Mouse (Mus musculus): Measurements from ENCODE around the gene Gstt2. TPM values are rescaled to one million over a fixed set of nuclear protein-coding genes. Genes with fewer than 3 reads are reported as not detected.
A peak's percentile ranks its signal among the peaks of the same experiment; 100 is the strongest.

Gene Gstt2
- polyA plus RNA-seq, 1 experiment, result 0.49 TPM

DNA sequence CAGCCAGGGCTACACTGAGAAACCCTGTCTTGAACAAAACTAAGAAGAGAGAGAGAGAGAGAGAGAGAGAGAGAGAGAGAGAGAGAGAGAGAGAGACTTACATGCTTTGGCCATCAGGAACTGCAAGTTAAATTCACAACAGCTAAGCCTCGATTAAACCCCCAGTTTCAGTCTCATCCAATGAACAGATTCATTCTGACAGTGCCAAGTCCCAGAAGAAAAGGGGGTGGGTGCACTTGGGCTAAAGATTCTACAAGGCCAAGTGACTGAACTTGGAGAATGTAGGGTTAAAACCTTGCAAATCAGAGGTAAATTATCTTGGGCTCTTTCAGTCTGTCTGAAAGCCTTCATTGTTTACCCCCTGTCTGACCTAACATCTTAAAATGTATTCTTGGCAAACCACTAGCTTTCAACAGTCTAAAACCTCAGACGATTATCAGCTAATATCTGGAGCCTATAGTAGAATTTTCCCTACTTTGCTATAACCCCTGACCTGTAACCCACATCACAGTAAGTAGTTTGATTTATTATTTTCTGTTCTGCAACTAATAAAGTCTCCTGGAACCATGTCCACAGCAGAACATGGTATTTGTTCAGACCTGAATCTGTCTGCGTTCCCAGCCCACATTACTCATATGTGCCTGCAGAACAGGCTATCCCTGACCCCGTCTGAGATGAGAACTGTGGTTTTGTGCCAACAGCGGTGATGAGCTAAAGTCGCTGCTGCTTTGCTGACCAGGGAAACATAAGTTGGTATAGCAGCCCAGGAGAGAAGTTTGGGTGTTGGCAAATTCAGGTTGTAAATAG lies 43.8 kb upstream of the Gstt2 start:
- H3K36me3 ChIP-seq (ENCODE audit: control insufficient read depth, insufficient read depth), result no peaks in the 10 kb centered on the region
- no peaks in the 10 kb centered on the region for H3K79me3 ChIP-seq (ENCODE audit: low read depth)
- no peak overlapping the region for H3K4me3 ChIP-seq (ENCODE audit: insufficient read depth, poor library complexity, severe bottlenecking)
- TF ChIP-seq MYOG (IDR thresholded peaks at IDR 0.05; ENCODE audit: control insufficient read depth, extremely low read depth, insufficient read length) (no peak), USF1 (IDR thresholded peaks at IDR 0.05; ENCODE audit: low read depth) (no peak), MAX (IDR thresholded peaks at IDR 0.05) (no peak), MYOD1 (IDR thresholded peaks at IDR 0.05; ENCODE audit: control insufficient read depth, insufficient read length, low read depth) (no peak), FOSL1 (IDR thresholded peaks at IDR 0.05; ENCODE audit: insufficient read depth, low read length, poor library complexity, severe bottlenecking) (no peak), CTCF (IDR thresholded peaks at IDR 0.05; ENCODE audit: control insufficient read depth, insufficient read depth, insufficient read length) (no peak), CEBPB (IDR thresholded peaks at IDR 0.05; ENCODE audit: low read depth) (no peak)
- no peaks in the 10 kb centered on the region for H3K79me2 ChIP-seq (ENCODE audit: control insufficient read depth, insufficient read depth)
- H3ac ChIP-seq (ENCODE audit: control insufficient read depth, insufficient read length, low read depth), result no peak overlapping the region
- no peaks in the 10 kb centered on the region for H3K27me3 ChIP-seq (ENCODE audit: control insufficient read depth, insufficient read depth, insufficient read length)

DNA sequence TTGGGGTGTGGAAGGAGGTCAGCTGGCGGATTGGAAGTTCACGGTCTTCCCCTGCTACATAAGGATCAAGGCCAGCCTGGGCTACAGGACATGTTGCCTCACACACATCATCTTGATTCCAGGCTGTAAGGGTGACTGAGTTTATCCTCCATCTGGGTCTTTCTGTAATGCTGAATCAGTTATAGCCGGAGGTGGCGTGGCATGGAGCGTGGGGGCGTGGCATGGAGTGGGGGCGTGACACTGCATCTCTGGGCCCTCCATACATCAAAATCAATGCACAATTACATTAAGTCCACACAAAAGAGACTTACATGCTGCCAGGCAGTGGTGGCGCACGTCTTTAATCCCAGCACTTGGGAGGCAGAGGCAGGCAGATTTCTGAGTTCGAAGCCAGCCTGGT lies 43.1 kb upstream of the Gstt2 start:
- Histone ChIP-seq H3K79me3 (ENCODE audit: low read depth) (no peaks in the 10 kb centered on the region), H3K4me3 (ENCODE audit: insufficient read depth, poor library complexity, severe bottlenecking) (no peak overlapping the region), H3ac (ENCODE audit: control insufficient read depth, insufficient read length, low read depth) (no peak overlapping the region), H3K79me2 (ENCODE audit: control insufficient read depth, insufficient read depth) (no peaks in the 10 kb centered on the region), H3K27me3 (ENCODE audit: control insufficient read depth, insufficient read depth, insufficient read length) (no peaks in the 10 kb centered on the region), H3K36me3 (ENCODE audit: control insufficient read depth, insufficient read depth) (no peaks in the 10 kb centered on the region)
- no peak for TF ChIP-seq CEBPB (IDR thresholded peaks at IDR 0.05; ENCODE audit: low read depth)

DNA sequence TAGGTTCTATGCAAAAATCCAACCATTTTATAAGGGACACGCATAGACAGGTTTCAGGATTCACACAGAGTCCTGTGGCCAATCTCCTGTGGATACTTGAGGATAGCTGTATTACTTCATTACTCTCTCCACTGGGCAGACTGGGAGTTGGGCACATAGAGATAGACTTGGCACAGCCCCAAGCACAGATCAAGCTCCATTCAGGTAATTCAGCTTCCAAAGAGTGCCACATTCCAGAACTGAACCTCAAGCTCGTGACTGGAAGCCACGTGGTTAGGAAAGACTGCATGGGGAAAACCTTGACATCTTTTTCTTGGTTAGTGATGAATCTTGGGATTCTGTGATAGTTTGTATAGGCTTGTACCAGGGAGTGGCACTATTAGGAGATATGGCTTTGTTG lies 41.6 kb upstream of the Gstt2 start:
- Histone ChIP-seq H3K36me3 (ENCODE audit: control insufficient read depth, insufficient read depth) (no peaks in the 10 kb centered on the region), H3K79me3 (ENCODE audit: low read depth) (no peaks in the 10 kb centered on the region), H3K4me3 (ENCODE audit: insufficient read depth, poor library complexity, severe bottlenecking) (no peak overlapping the region), H3K79me2 (ENCODE audit: control insufficient read depth, insufficient read depth) (no peaks in the 10 kb centered on the region), H3K27me3 (ENCODE audit: control insufficient read depth, insufficient read depth, insufficient read length) (no peaks in the 10 kb centered on the region), H3ac (ENCODE audit: control insufficient read depth, insufficient read length, low read depth) (no peak overlapping the region)
- TF ChIP-seq CTCF (IDR thresholded peaks at IDR 0.05; ENCODE audit: control insufficient read depth, insufficient read depth, insufficient read length) (no peak), MYOG (IDR thresholded peaks at IDR 0.05; ENCODE audit: control insufficient read depth, extremely low read depth, insufficient read length) (no peak), MYOD1 (IDR thresholded peaks at IDR 0.05; ENCODE audit: control insufficient read depth, insufficient read length, low read depth) (no peak), MAX (IDR thresholded peaks at IDR 0.05) (no peak), FOSL1 (IDR thresholded peaks at IDR 0.05; ENCODE audit: insufficient read depth, low read length, poor library complexity, severe bottlenecking) (no peak), CEBPB (IDR thresholded peaks at IDR 0.05; ENCODE audit: low read depth) (no peak)

DNA sequence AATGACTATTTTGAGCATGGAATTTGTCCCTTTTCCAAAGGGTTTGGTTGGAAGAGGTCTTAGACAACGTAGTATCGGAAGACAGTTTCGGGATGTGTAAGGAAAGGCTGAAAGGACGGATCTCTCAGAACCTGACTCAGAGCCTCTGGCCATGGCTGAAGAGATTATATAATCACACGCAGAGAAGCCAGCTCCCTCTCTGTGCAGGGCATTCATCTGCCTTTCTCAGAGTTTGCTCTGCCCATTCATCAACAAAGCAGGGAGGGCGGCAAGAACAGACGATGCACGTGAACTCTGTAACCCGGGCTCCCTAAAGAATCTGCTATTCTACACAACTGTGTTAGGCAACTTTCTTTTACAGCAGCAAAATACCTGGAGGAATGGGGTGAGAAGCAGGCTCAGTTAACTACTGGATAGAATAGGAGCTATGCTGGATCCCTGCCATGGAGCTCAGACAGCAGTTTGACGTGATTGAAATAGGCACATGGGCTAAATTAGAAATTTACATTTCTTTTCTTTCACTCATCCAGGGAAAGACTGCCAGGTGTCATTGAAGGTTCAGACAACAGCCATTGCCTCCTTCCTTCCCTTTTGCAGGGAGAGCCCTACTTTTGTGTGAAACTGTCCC lies 36.4 kb upstream of the Gstt2 start:
- Histone ChIP-seq H3K36me3 (ENCODE audit: control insufficient read depth, insufficient read depth) (no peaks in the 10 kb centered on the region), H3ac (ENCODE audit: control insufficient read depth, insufficient read length, low read depth) (no peak overlapping the region), H3K79me3 (ENCODE audit: low read depth) (no peaks in the 10 kb centered on the region), H3K79me2 (ENCODE audit: control insufficient read depth, insufficient read depth) (no peaks in the 10 kb centered on the region), H3K4me3 (ENCODE audit: insufficient read depth, poor library complexity, severe bottlenecking) (no peak overlapping the region), H3K27me3 (ENCODE audit: control insufficient read depth, insufficient read depth, insufficient read length) (no peaks in the 10 kb centered on the region)
- TF ChIP-seq MYOG (IDR thresholded peaks at IDR 0.05; ENCODE audit: control insufficient read depth, extremely low read depth, insufficient read length) (no peak), FOSL1 (IDR thresholded peaks at IDR 0.05; ENCODE audit: insufficient read depth, low read length, poor library complexity, severe bottlenecking) (no peak), MAX (IDR thresholded peaks at IDR 0.05) (no peak), CEBPB (IDR thresholded peaks at IDR 0.05; ENCODE audit: low read depth) (no peak), USF1 (IDR thresholded peaks at IDR 0.05; ENCODE audit: low read depth) (no peak), MYOD1 (IDR thresholded peaks at IDR 0.05; ENCODE audit: control insufficient read depth, insufficient read length, low read depth) (no peak)

DNA sequence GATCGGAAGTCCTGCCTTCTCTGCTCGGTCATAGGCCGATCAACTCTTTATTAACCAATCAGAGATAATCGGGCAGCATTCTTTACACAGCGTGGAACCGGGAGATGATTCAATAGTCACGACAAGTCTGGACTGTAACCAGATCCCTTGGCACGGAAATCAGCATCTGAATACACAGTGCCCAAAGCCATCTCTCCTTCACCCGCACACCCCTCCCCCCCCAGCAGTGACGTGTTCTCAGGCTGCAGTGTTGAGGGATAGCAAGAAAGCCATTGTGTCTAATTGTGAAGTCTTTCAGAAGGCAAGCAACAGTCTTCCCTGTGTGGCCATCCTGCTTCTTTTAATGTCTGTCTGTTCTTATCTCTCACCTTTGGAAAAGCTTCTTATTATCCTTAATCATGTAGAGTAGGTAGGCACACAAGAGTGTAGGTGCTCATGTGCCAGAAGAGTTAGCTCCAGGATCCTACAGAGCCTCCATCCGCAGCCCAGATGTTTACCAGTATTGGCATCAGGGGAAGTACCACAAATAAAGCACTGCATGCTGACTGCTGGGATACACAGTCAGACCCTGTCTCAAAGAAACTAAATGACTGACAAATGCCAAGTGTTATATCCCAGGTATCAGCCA lies 35.8 kb upstream of the Gstt2 start:
- H3K4me3 ChIP-seq (ENCODE audit: insufficient read depth, poor library complexity, severe bottlenecking), result peak overlapping the region; percentile 21
- no peaks in the 10 kb centered on the region for H3K79me3 ChIP-seq (ENCODE audit: low read depth)
- TF ChIP-seq MYOD1 (IDR thresholded peaks at IDR 0.05; ENCODE audit: control insufficient read depth, insufficient read length, low read depth) (no peak), MAX (IDR thresholded peaks at IDR 0.05) (no peak), MYOG (IDR thresholded peaks at IDR 0.05; ENCODE audit: control insufficient read depth, extremely low read depth, insufficient read length) (no peak), CEBPB (IDR thresholded peaks at IDR 0.05; ENCODE audit: low read depth) (no peak), USF1 (IDR thresholded peaks at IDR 0.05; ENCODE audit: low read depth) (no peak), CTCF (IDR thresholded peaks at IDR 0.05; ENCODE audit: control insufficient read depth, insufficient read depth, insufficient read length) (no peak)
- no peaks in the 10 kb centered on the region for H3K79me2 ChIP-seq (ENCODE audit: control insufficient read depth, insufficient read depth)
- H3ac ChIP-seq (ENCODE audit: control insufficient read depth, insufficient read length, low read depth), result no peak overlapping the region
- H3K27me3 ChIP-seq (ENCODE audit: control insufficient read depth, insufficient read depth, insufficient read length), result no peaks in the 10 kb centered on the region
- no peaks in the 10 kb centered on the region for H3K36me3 ChIP-seq (ENCODE audit: control insufficient read depth, insufficient read depth)
